Mouse (Mus musculus): ENCODE measurements around the gene D630045J12Rik. TPM values are rescaled to one million over a fixed set of nuclear protein-coding genes. Genes with fewer than 3 reads are reported as not detected.

D630045J12Rik gene
- polyA plus RNA-seq, 1 experiment from 2014 or later: 18.8 TPM

DNA sequence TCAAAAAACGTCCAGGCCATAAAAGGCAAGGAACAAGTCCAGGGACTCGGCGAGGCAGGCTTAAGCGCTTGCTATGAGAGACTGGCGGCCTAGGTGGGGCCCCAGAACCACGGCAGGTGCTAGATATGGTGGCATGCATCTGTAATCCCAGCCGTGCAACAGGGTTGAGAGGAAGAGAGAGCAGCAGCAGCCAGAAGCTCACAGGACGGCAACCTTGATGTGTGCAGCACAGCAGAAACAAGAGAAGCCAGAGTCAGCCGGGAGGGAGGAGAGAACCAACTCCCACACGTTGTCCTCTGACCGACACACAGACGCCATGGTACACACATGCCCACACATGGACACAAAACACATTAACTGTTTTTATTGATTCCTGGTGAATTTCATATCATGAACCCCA lies 51.0 kb downstream of the D630045J12Rik start:
- no peak for ATAC-seq (ENCODE audit: low FRiP score)

DNA sequence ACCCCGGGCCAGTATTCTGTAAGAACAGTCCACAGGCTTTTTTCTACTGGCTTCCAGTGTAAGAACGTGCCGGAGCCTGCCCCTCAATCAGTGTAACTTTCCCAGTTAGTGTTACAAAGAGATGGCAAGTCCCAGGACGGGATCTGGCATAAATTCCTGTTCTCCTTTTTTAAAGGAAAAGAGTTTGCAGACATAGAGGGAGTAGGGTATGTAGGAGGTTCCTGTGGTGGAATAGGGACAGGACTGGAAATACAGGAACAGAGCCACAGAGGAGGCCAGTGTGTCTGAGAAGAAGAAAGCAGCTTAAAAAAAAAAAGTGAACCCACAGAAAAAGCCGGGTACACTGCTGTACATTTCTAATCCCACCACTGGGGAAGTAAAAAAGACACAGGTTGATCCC lies 52.3 kb downstream of the D630045J12Rik start:
- Histone ChIP-seq H3K9me3 (ENCODE audit: control insufficient read depth, low read length) (no peaks in the 10 kb centered on the region), H3K4me2 (replicated peaks) (no peak overlapping the region), H3K9ac (no peak overlapping the region), H3K27me3 (ENCODE audit: control insufficient read depth, insufficient read depth, low read length) (no peaks in the 10 kb centered on the region), H3K27ac (no peak overlapping the region), H3K4me3 (replicated peaks; ENCODE audit: low read length) (no peak overlapping the region), H3K4me1 (replicated peaks; ENCODE audit: control insufficient read depth, insufficient read depth, low read length) (peaks cover 7% of the 10 kb centered on the region), H3K36me3 (replicated peaks; ENCODE audit: control insufficient read depth, insufficient read depth) (peaks cover 4% of the 10 kb centered on the region)
- whole genome bisulfite sequencing: 73% methylated on average over 5 of the region's 5 CpGs
- no peak for ATAC-seq (ENCODE audit: low FRiP score)
- no peak for DNase-seq (ENCODE audit: low spot score)

More for the DNA sequence above, 51.0 kb downstream of the D630045J12Rik start:
- no peak overlapping the region for H3K9ac ChIP-seq
- H3K36me3 ChIP-seq (replicated peaks; ENCODE audit: control insufficient read depth, insufficient read depth): no peaks in the 10 kb centered on the region
- no peaks in the 10 kb centered on the region for H3K9me3 ChIP-seq (ENCODE audit: control insufficient read depth, low read length)
- no peak overlapping the region for H3K27ac ChIP-seq
- no peaks in the 10 kb centered on the region for H3K27me3 ChIP-seq (ENCODE audit: control insufficient read depth, insufficient read depth, low read length)
- WGBS: 84% methylated on average over 12 of the region's 12 CpGs
- peaks cover 19% of the 10 kb centered on the region for H3K4me1 ChIP-seq (replicated peaks; ENCODE audit: control insufficient read depth, insufficient read depth, low read length)
- no peak for DNase-seq (ENCODE audit: low spot score)
- no peak overlapping the region for H3K4me2 ChIP-seq (replicated peaks)
- H3K4me3 ChIP-seq (replicated peaks; ENCODE audit: low read length): no peak overlapping the region

DNA sequence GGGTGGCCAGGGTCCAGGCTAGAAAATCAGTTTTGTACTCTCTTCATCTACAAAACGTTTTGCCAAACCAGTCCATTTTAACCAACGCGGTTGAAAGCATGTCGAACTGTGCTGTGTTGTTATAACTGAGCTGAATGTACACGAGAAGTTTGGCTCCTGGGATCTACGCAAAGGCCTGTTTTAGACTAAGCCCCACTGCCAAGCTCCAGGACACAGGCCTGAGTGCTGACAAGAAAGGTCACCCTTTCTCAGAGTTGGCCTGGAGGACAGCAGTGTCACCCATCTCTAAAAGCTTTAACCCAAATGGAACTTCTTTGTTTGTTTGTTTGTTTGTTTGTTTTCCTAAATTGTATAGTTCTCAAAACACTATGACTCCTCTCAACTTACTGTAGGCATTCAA lies 54.2 kb downstream of the D630045J12Rik start:
- Histone ChIP-seq H3K27me3 (ENCODE audit: control insufficient read depth, insufficient read depth, low read length) (no peaks in the 10 kb centered on the region), H3K9ac (no peak overlapping the region), H3K9me3 (ENCODE audit: control insufficient read depth, low read length) (no peaks in the 10 kb centered on the region), H3K4me1 (replicated peaks; ENCODE audit: control insufficient read depth, insufficient read depth, low read length) (no peaks in the 10 kb centered on the region; the same call in 1 of the 2 replicates), H3K36me3 (replicated peaks; ENCODE audit: control insufficient read depth, insufficient read depth) (peaks cover 22% of the 10 kb centered on the region), H3K4me3 (replicated peaks; ENCODE audit: low read length) (no peak overlapping the region), H3K27ac (no peak overlapping the region), H3K4me2 (replicated peaks) (no peak overlapping the region)
- DNase-seq (ENCODE audit: low spot score) (no peak), ATAC-seq (ENCODE audit: low FRiP score) (no peak)
- WGBS: 90% methylated on average over 6 of the region's 6 CpGs

DNA sequence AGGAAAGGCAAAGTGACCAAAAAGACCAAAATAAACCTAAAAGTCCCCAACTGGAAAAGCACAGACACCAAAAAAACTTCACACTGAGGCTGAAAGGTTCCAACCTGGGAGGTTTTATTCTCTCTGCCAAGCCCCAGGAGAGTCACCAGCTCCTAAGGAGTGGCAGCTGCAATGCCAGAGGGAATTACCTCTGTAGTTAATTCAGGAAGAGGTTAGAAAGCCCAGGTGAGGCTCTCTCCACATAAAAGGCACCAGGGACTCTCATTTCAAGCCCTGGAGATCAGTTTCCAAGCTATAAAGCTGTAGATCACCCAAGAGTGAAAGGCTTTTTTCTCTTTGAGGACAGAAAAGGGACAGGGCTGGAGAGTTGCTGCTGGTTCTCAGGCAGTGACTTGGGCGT lies 55.1 kb downstream of the D630045J12Rik start:
- DNase-seq (ENCODE audit: low spot score): no peak
- no peak overlapping the region for H3K4me3 ChIP-seq (replicated peaks; ENCODE audit: low read length)
- H3K36me3 ChIP-seq (replicated peaks; ENCODE audit: control insufficient read depth, insufficient read depth): peaks cover 30% of the 10 kb centered on the region
- H3K27me3 ChIP-seq (ENCODE audit: control insufficient read depth, insufficient read depth, low read length): no peaks in the 10 kb centered on the region
- H3K9me3 ChIP-seq (ENCODE audit: control insufficient read depth, low read length): no peaks in the 10 kb centered on the region
- ATAC-seq (ENCODE audit: low FRiP score): no peak
- H3K9ac ChIP-seq: no peak overlapping the region
- no peaks in the 10 kb centered on the region; the same call in 1 of the 2 replicates for H3K4me1 ChIP-seq (replicated peaks; ENCODE audit: control insufficient read depth, insufficient read depth, low read length)
- H3K27ac ChIP-seq: no peak overlapping the region
- no peak overlapping the region for H3K4me2 ChIP-seq (replicated peaks)
- 88% methylated on average over 1 of the region's 1 CpGs for WGBS

DNA sequence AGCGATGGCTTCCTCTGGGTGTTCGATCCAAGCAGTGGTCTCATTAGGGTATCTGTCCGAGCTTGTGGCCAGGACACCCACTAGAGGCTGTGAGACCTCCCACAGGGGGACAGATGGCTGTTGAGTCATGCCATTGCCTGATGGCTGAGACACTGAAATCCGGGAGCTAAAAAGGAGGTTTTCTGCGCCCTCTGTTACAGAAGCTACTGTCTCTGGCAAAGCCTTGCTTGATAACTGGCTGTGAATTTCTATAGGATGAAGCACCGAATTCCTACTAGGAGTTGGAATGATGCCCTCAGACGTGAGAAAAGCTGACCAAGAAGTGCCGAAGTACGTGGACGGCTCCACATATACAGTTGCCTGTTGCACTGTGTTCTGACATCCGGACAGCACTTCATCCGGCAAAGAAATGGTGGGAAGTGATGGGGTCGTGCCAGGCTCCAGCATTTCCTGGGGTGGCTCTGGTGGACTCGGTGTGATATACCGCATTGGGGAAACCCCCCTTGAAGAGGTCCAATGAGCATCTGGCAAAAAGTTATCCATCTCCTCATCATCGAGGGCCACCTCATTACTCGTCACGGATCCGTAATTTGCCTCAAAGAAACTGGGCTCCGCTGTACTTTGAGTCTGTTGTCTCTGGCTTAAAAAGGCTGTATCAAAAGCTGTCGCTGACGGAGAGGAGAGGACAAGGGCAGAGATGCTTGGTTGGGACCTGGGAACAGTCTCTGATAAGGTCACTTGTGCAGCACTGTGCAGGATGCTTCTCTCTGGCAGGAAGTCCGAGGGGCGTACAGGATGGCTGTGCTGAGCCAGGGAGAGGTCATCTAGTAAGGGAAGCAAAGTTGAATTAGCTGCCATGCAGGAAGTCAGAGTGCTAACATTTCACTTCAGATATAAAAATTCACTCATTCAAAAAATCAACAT lies 57.3 kb downstream of the D630045J12Rik start:
- no peak overlapping the region for H3K4me2 ChIP-seq (replicated peaks)
- DNase-seq (ENCODE audit: low spot score): no peak
- no peaks in the 10 kb centered on the region for H3K4me1 ChIP-seq (replicated peaks; ENCODE audit: control insufficient read depth, insufficient read depth, low read length)
- H3K36me3 ChIP-seq (replicated peaks; ENCODE audit: control insufficient read depth, insufficient read depth): peaks cover 50% of the 10 kb centered on the region
- H3K9ac ChIP-seq: no peak overlapping the region
- H3K27me3 ChIP-seq (ENCODE audit: control insufficient read depth, insufficient read depth, low read length): no peaks in the 10 kb centered on the region
- H3K4me3 ChIP-seq (replicated peaks; ENCODE audit: low read length): no peak overlapping the region
- no peak for ATAC-seq (ENCODE audit: low FRiP score)
- H3K9me3 ChIP-seq (ENCODE audit: control insufficient read depth, low read length): no peaks in the 10 kb centered on the region
- WGBS: 93% methylated on average over 24 of the region's 24 CpGs
- no peak overlapping the region for H3K27ac ChIP-seq

DNA sequence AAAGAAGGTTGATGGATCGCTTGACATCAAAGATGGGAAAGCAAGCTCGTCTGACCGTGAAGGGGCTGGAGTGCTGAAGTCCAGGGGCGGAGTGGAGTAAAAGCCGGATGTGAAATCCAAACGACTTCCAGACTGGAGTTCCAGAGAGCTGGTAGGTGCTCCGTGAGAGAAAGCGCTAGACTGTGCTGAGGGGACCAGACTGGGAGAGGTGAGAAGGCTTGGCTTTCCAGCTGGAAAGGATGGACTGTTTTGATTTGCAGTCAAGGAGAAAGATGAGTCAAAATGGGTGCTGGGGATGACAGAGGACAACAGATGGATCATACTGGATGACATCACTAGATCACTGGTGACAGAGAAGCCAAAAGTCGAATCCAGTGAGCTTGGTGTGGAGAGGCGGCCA lies 58.5 kb downstream of the D630045J12Rik start:
- Histone ChIP-seq H3K27me3 (ENCODE audit: control insufficient read depth, insufficient read depth, low read length) (no peaks in the 10 kb centered on the region), H3K27ac (no peak overlapping the region), H3K4me3 (replicated peaks; ENCODE audit: low read length) (no peak overlapping the region), H3K9ac (no peak overlapping the region), H3K36me3 (replicated peaks; ENCODE audit: control insufficient read depth, insufficient read depth) (peaks cover 53% of the 10 kb centered on the region), H3K4me2 (replicated peaks) (no peak overlapping the region), H3K9me3 (ENCODE audit: control insufficient read depth, low read length) (no peaks in the 10 kb centered on the region), H3K4me1 (replicated peaks; ENCODE audit: control insufficient read depth, insufficient read depth, low read length) (no peaks in the 10 kb centered on the region)
- ATAC-seq (ENCODE audit: low FRiP score): no peak
- 90% methylated on average over 10 of the region's 10 CpGs for WGBS
- no peak for DNase-seq (ENCODE audit: low spot score)

DNA sequence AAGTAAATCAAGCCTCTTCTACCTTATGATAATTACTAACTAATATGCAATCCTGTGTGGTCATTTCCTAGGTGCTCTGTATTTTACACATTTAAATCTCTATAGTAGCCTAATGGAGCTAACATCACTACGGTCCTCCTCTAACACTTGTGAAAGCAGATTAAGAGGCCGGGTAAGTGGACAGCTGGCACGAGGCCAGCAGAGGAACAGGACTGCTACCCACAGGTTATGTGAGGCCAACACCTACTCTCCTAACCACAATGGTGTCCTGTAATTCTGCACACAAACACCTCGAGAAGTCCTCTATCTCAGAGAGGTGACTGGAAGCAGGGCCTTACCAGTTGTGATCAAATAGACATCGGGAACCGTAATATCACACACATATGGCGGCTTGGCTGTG lies 59.8 kb downstream of the D630045J12Rik start:
- Histone ChIP-seq H3K9ac (no peak overlapping the region), H3K36me3 (replicated peaks; ENCODE audit: control insufficient read depth, insufficient read depth) (peaks cover 64% of the 10 kb centered on the region), H3K4me1 (replicated peaks; ENCODE audit: control insufficient read depth, insufficient read depth, low read length) (no peaks in the 10 kb centered on the region), H3K27ac (no peak overlapping the region), H3K4me3 (replicated peaks; ENCODE audit: low read length) (no peak overlapping the region), H3K4me2 (replicated peaks) (no peak overlapping the region), H3K27me3 (ENCODE audit: control insufficient read depth, insufficient read depth, low read length) (no peaks in the 10 kb centered on the region), H3K9me3 (ENCODE audit: control insufficient read depth, low read length) (no peaks in the 10 kb centered on the region)
- WGBS: 89% methylated on average over 7 of the region's 7 CpGs
- DNase-seq (ENCODE audit: low spot score) (no peak), ATAC-seq (ENCODE audit: low FRiP score) (0 out of 2 replicates have a peak, but pooled peaks have one; percentile 17)

DNA sequence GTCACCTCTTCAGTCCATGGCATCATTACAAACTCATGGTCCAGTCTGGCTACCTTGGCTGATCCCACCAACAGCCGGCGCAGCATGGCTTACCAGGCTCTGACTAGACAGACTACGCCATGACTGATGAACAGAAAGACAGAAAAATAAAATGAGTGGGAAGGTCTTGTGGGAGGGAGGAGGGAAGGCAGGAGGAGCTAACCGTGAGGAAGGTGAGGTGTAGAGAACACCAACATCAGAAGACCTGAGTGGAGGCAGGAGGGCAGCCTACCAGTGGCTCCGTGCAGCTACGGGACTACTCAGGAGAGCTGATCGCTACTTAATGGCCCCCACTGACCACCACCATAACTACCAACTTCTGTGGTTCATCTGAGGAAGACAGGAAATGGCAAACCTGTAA lies 60.9 kb downstream of the D630045J12Rik start:
- Histone ChIP-seq H3K27ac (no peak overlapping the region), H3K4me3 (replicated peaks; ENCODE audit: low read length) (no peak overlapping the region), H3K4me1 (replicated peaks; ENCODE audit: control insufficient read depth, insufficient read depth, low read length) (no peaks in the 10 kb centered on the region), H3K9ac (no peak overlapping the region), H3K4me2 (replicated peaks) (no peak overlapping the region), H3K36me3 (replicated peaks; ENCODE audit: control insufficient read depth, insufficient read depth) (peaks cover 72% of the 10 kb centered on the region), H3K9me3 (ENCODE audit: control insufficient read depth, low read length) (no peaks in the 10 kb centered on the region), H3K27me3 (ENCODE audit: control insufficient read depth, insufficient read depth, low read length) (no peaks in the 10 kb centered on the region)
- 98% methylated on average over 7 of the region's 7 CpGs for WGBS
- ATAC-seq (ENCODE audit: low FRiP score) (no peak), DNase-seq (ENCODE audit: low spot score) (no peak)

DNA sequence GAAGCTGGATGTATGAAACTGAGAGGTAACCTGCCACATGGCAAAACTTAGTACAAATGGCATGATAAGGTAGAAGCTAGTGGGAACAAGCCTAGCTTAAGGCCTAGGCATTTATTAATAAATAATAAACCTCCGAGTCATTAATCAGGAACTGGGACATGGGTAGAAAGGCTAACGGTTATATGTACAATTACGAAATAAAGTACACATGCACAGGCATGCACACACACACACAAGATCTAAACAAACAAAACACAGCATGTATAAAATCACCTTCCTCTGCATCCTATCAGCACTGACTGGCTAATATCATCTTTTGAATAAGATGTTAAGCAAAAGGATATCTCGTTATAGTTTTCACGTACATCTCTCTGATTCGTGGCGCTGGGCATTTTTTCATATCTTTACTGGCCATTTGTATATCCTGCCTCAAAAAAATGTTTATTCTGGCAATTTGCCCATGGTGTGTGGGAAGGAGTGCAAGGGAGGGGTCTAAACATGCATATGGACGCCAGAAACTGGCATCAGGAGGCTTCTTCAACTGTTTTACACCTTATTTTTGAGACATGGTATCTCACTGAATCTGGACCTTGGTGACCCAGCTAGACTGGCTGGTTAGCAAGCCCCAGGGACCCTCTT lies 67.4 kb downstream of the D630045J12Rik start:
- no peak overlapping the region for H3K27ac ChIP-seq
- H3K4me2 ChIP-seq (replicated peaks): no peak overlapping the region
- H3K27me3 ChIP-seq (ENCODE audit: control insufficient read depth, insufficient read depth, low read length): no peaks in the 10 kb centered on the region
- ATAC-seq (ENCODE audit: low FRiP score) (no peak), DNase-seq (ENCODE audit: low spot score) (no peak)
- no peaks in the 10 kb centered on the region for H3K9me3 ChIP-seq (ENCODE audit: control insufficient read depth, low read length)
- WGBS: 89% methylated on average over 8 of the region's 8 CpGs
- no peak overlapping the region for H3K9ac ChIP-seq
- no peak overlapping the region for H3K4me3 ChIP-seq (replicated peaks; ENCODE audit: low read length)
- H3K4me1 ChIP-seq (replicated peaks; ENCODE audit: control insufficient read depth, insufficient read depth, low read length): no peaks in the 10 kb centered on the region
- H3K36me3 ChIP-seq (replicated peaks; ENCODE audit: control insufficient read depth, insufficient read depth): peaks cover 60% of the 10 kb centered on the region
